7 mouse cellular contexts compared by ENCODE assay signal in the genomic region with DNA sequence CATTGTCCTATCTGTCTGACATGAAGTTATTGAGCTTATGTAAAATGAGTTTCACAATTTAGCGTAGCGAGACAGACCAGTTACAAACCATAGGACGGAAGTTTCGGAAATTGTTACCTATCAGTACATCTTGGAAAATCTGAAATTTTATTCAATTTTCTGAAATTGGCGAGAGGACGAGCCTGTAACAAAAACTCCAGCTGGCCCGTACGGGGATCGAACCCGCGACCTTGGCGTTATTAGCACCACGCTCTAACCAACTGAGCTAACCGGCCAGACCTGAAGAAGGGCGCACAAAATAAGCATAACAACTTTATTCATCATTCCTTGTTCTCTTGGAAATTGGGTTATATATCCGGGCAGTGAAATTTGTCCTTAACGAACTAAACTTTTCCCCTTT. TPM values are rescaled to one million over a fixed set of nuclear protein-coding genes. Genes with fewer than 3 reads are reported as not detected.
DNase-seq lines count a peak whose midpoint lies in the region; ATAC-seq and TF ChIP-seq lines count a peak whose summit lies in the region.

No protein-coding gene starts in this region.

- H3K27me3 ChIP-seq in embryonic facial prominence, embryonic 13.5 days: no peaks in the 10 kb centered on the region
- no peaks in the 10 kb centered on the region for H3K27me3 ChIP-seq in limb, embryonic 13.5 days
- no peaks in the 10 kb centered on the region for H3K27me3 ChIP-seq in midbrain, embryonic 14.5 days (ENCODE audit: control insufficient read depth, insufficient read depth, low read length)
- no peaks in the 10 kb centered on the region for H3K27me3 ChIP-seq in spleen, adult 2 months (ENCODE audit: control insufficient read depth, insufficient read depth, low read length)

- peaks cover 13% of the 10 kb centered on the region for H3K4me1 ChIP-seq in embryonic facial prominence, embryonic 13.5 days
- peaks cover 13% of the 10 kb centered on the region; the same call in 1 of the 2 replicates for H3K4me1 ChIP-seq in limb, embryonic 13.5 days
- H3K4me1 ChIP-seq in midbrain, embryonic 14.5 days (ENCODE audit: control insufficient read depth, insufficient read depth, low read length): no peaks in the 10 kb centered on the region
- peaks cover 2% of the 10 kb centered on the region; the same call in 1 of the 2 replicates for H3K4me1 ChIP-seq in spleen, adult 2 months (ENCODE audit: control insufficient read depth, insufficient read depth, insufficient read length)

- DNase-seq in adrenal gland, postnatal 14 days: peak; percentile 90
- DNase-seq in heart, adult 8-10 months (ENCODE audit: low spot score): peak; percentile 96
- peak; percentile 89 to 95 for DNase-seq in kidney, adult 8-10 months
- DNase-seq in midbrain, embryonic 14.5 days: peak; percentile 92
- DNase-seq in spleen, adult 2 months (ENCODE audit: low read depth in 1 of 2, low spot score in 2 of 2): peak; percentile 57 to 83

- H3K36me3 ChIP-seq in embryonic facial prominence, embryonic 13.5 days: no peaks in the 10 kb centered on the region
- H3K36me3 ChIP-seq in limb, embryonic 13.5 days: no peaks in the 10 kb centered on the region
- H3K36me3 ChIP-seq in midbrain, embryonic 14.5 days (ENCODE audit: control insufficient read depth, insufficient read depth, low read length): no peaks in the 10 kb centered on the region
- no peaks in the 10 kb centered on the region for H3K36me3 ChIP-seq in spleen, adult 2 months (ENCODE audit: control insufficient read depth, insufficient read depth, low read length)

- under 1% methylated on average over 17 of the region's 17 CpGs for WGBS in embryonic facial prominence, embryonic 13.5 days
- WGBS in limb, embryonic 13.5 days: under 1% methylated on average over 17 of the region's 17 CpGs
- under 1% methylated on average over 17 of the region's 17 CpGs for WGBS in midbrain, embryonic 14.5 days
- WGBS in spleen, adult 2 months: under 1% methylated on average over 17 of the region's 17 CpGs

- ATAC-seq in embryonic facial prominence, embryonic 13.5 days (ENCODE audit: insufficient number of reproducible peaks, insufficient read depth, low FRiP score, low TSS enrichment, low read depth): peak; percentile 67; the same call in 1 of the 2 replicates
- peak; percentile 80 for ATAC-seq in limb, embryonic 13.5 days (ENCODE audit: low FRiP score, low read depth)
- peak; percentile 90 for ATAC-seq in midbrain, embryonic 14.5 days (ENCODE audit: low FRiP score, low TSS enrichment)

- H3K4me2 ChIP-seq in embryonic facial prominence, embryonic 13.5 days: peak overlapping the region; percentile 66
- peak overlapping the region; percentile 68 for H3K4me2 ChIP-seq in limb, embryonic 13.5 days (replicated peaks)
- peak overlapping the region; percentile 67 for H3K4me2 ChIP-seq in midbrain, embryonic 14.5 days (ENCODE audit: low read length)

- no peak for TF ChIP-seq POLR2A in spleen, adult 2 months (IDR thresholded peaks at IDR 0.05; ENCODE audit: low read depth, low read length)

- peak overlapping the region; percentile 80 for H3K27ac ChIP-seq in embryonic facial prominence, embryonic 13.5 days
- 0 out of 2 replicates have a peak overlapping the region, but pooled peaks have one; percentile 73 for H3K27ac ChIP-seq in limb, embryonic 13.5 days
- H3K27ac ChIP-seq in midbrain, embryonic 14.5 days (replicated peaks; ENCODE audit: low read depth, low read length): no peak overlapping the region
- no peak overlapping the region for H3K27ac ChIP-seq in spleen, adult 2 months (ENCODE audit: insufficient read depth, low read length)

- H3K9ac ChIP-seq in embryonic facial prominence, embryonic 13.5 days: peak overlapping the region; percentile 74
- H3K9ac ChIP-seq in limb, embryonic 13.5 days: peak overlapping the region; percentile 73
- peak overlapping the region; percentile 46 for H3K9ac ChIP-seq in midbrain, embryonic 14.5 days (replicated peaks; ENCODE audit: low read length)

- peak overlapping the region; percentile 59 for H3K4me3 ChIP-seq in embryonic facial prominence, embryonic 13.5 days
- H3K4me3 ChIP-seq in limb, embryonic 13.5 days: peak overlapping the region; percentile 59
- H3K4me3 ChIP-seq in midbrain, embryonic 14.5 days (replicated peaks; ENCODE audit: low read depth, low read length): peak overlapping the region; percentile 46
- peak overlapping the region; percentile 58 for H3K4me3 ChIP-seq in spleen, adult 2 months (ENCODE audit: extremely low read depth, insufficient read depth, insufficient read length)

- TF ChIP-seq CTCF in spleen, adult 2 months (IDR thresholded peaks at IDR 0.05; ENCODE audit: extremely low read depth, insufficient read depth, insufficient read length, insufficient replicate concordance): no peak

- no peaks in the 10 kb centered on the region for H3K9me3 ChIP-seq in embryonic facial prominence, embryonic 13.5 days
- no peaks in the 10 kb centered on the region for H3K9me3 ChIP-seq in limb, embryonic 13.5 days
- no peaks in the 10 kb centered on the region for H3K9me3 ChIP-seq in midbrain, embryonic 14.5 days (ENCODE audit: control insufficient read depth, low read length)

RNA-seq across cellular contexts. Expression of a gene that starts 14.2 kb away (rescaled TPM):
- 5.9 and 6.3 TPM in 2 replicates for total RNA-seq in adrenal gland, postnatal 14 days (2021)
- polyA plus RNA-seq in embryonic facial prominence, embryonic 13.5 days (2015; fragmentation: Nextera tagmentation; extraction: Ambion mirVana): 13.1 and 14.6 TPM in 2 replicates
- 1 to 10 TPM; 4.1 to 4.8 (median 4.7) TPM for total RNA-seq in heart, adult 8-10 months (2022)
- 13.4 and 14.8 TPM in 2 replicates for polyA plus RNA-seq in limb, embryonic 13.5 days (2015; fragmentation: Nextera tagmentation; extraction: Ambion mirVana)
- polyA plus RNA-seq in midbrain, embryonic 14.5 days (2014; fragmentation: Nextera tagmentation; extraction: Ambion mirVana): 9.3 and 9.9 TPM in 2 replicates
- 1.8 TPM in 2 replicates for polyA plus RNA-seq in spleen, adult 2 months (2012; rRNA removed)

RNA-seq across cellular contexts. Expression of a gene that starts 27.8 kb away (rescaled TPM):
- total RNA-seq in adrenal gland, postnatal 14 days (2021): 0.19 TPM in 1 of 2 replicates, not detected in the other
- not detected in 2 replicates for polyA plus RNA-seq in embryonic facial prominence, embryonic 13.5 days (2015; fragmentation: Nextera tagmentation; extraction: Ambion mirVana)
- not detected for total RNA-seq in heart, adult 8-10 months (2022)
- polyA plus RNA-seq in limb, embryonic 13.5 days (2015; fragmentation: Nextera tagmentation; extraction: Ambion mirVana): 0.19 and 0.45 TPM in 2 replicates
- polyA plus RNA-seq in midbrain, embryonic 14.5 days (2014; fragmentation: Nextera tagmentation; extraction: Ambion mirVana): 0.09 TPM in 1 of 2 replicates, not detected in the other
- 0.19 and 0.56 TPM in 2 replicates for polyA plus RNA-seq in spleen, adult 2 months (2012; rRNA removed)

RNA-seq across cellular contexts. Expression of a gene that starts 50.7 kb away (rescaled TPM):
- total RNA-seq in adrenal gland, postnatal 14 days (2021): not detected in 2 replicates
- 1.5 and 1.7 TPM in 2 replicates for polyA plus RNA-seq in embryonic facial prominence, embryonic 13.5 days (2015; fragmentation: Nextera tagmentation; extraction: Ambion mirVana)
- total RNA-seq in heart, adult 8-10 months (2022): not detected
- polyA plus RNA-seq in limb, embryonic 13.5 days (2015; fragmentation: Nextera tagmentation; extraction: Ambion mirVana): 1.4 and 1.5 TPM in 2 replicates
- not detected in 2 replicates for polyA plus RNA-seq in midbrain, embryonic 14.5 days (2014; fragmentation: Nextera tagmentation; extraction: Ambion mirVana)
- polyA plus RNA-seq in spleen, adult 2 months (2012; rRNA removed): 0.04 TPM in 1 of 2 replicates, not detected in the other

Comparison
In these comparisons a context has a peak if more than half of its experiments do, and no peak if none do; other contexts are left out.
1. H3K27ac ChIP-seq: peak in embryonic facial prominence, embryonic 13.5 days (single experiment) and limb, embryonic 13.5 days (single experiment); none in midbrain, embryonic 14.5 days (single experiment) and spleen, adult 2 months (single experiment).
2. Peak in every context shown above with its lines, with median percentiles within 50 percentile points of each other: DNase-seq, ATAC-seq, H3K4me2 ChIP-seq, H3K4me3 ChIP-seq and H3K9ac ChIP-seq.